Mouse (Mus musculus): Measurements from ENCODE around the gene Irs3.

Irs3 gene

DNA sequence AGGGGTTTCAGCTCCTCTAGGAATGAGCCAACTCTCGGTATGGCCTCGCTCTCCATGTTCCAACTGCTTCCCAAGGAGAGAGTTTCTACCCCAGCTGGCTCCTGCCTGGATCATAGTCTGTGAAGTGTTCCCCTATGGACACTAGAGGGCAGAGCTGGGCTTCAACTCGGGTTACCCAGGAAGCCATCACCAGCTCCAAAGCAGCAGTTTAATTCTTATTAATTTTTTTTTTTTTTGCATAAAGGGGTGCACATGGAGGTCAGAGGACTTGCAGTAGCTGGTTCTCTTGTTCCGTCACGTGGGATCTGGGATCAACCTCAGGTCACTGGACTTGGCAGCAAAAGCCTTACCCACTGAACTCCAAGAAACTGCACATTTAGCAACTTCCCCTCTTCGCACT lies 11.5 kb upstream of the Irs3 start:
- peak; percentile 82 for DNase-seq (ENCODE audit: low read depth)

GRCm38 (mm10) chr5:137654746-137655145 lies 9.2 kb upstream of the Irs3 start:
- peak; percentile 73 for DNase-seq (ENCODE audit: low read depth)

- no peak for DNase-seq (ENCODE audit: low read depth)
Observed at GRCm38 (mm10) chr5:137653366-137653765, 7.9 kb upstream of the Irs3 start.

DNA sequence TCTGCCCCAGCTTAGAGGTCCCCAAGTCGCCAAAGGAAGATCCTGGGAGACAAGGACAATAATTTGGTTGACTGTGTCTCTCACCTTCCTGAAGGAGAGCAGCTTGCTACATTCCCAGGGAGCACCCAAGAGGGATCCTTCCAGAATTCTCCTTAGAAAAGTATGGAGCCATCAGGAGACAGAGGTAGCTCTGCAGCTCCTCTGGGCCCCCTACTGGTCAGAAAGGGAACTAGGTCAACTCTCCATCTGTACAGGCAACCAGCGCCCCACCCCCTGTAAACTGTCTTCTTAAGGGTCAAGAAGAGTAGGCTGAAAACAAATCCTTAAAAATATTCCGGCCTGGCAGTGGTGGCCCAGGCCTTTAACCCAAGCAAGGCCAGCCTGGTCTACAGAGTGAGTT lies 7.0 kb upstream of the Irs3 start:
- DNase-seq (ENCODE audit: low read depth): peak; percentile 79

DNA sequence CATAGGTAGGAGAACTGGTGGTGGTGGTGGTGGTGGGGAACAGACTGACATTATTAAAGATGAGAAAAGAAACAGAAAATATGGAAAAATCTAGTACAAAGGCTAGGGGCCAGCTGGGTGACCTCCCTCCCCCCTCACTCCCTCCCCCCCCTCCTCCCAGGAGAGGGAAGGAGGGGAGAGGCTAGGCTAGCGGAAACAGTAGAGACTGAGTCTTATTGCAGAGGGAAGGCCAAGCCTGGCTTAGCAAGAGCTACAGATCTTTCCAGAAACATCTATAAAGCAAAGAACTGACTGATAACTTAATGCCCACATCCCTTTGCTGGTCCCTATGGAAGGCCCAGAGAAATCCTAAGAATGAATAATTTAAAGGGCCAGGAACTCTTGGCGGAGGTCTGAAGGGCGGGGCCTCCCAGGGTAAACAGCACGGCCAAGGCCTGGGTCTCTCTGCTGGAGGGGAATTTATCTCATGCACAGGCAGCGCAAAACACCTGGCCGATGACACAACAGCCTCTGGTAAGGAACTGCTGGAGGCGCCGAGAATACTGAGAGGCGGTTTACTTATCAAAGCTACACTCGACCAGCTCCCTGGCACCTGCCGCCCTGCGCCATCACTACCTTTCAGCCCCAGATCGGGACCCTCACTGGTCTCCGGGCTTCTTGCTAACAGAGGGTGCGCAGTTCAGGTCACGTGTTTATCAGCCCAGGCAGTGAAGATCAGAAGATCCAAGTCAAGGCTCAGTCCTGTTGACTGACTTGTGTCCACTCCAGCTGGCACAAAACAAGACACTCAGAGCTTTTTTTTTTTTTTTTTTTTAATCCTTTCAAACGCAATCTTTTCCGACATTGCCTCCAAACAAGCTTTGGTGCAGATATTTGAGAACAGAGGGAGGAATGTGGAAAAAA lies 4.4 kb upstream of the Irs3 start:
- DNase-seq (ENCODE audit: low read depth): no peak

DNA sequence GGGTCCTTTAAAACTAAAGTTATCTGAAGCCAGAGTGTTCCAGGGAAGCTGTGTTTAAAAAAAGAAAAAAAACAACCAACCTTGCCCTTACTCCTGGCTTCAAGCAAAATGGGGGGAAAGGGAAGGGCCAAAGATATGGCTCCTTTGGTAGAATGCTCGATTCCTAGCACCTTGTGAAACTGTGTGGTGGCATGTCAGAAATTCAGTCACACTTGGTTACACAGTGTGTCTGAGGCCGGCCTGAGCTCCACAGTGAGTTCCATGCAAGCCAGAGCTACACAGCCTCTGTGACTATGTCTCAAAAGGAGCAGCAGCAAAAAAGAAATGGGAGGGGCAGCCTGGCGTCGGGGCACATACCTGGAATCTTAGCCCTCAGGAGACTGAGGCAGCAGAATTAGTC lies 3.7 kb upstream of the Irs3 start:
- DNase-seq (ENCODE audit: low read depth): no peak

DNA sequence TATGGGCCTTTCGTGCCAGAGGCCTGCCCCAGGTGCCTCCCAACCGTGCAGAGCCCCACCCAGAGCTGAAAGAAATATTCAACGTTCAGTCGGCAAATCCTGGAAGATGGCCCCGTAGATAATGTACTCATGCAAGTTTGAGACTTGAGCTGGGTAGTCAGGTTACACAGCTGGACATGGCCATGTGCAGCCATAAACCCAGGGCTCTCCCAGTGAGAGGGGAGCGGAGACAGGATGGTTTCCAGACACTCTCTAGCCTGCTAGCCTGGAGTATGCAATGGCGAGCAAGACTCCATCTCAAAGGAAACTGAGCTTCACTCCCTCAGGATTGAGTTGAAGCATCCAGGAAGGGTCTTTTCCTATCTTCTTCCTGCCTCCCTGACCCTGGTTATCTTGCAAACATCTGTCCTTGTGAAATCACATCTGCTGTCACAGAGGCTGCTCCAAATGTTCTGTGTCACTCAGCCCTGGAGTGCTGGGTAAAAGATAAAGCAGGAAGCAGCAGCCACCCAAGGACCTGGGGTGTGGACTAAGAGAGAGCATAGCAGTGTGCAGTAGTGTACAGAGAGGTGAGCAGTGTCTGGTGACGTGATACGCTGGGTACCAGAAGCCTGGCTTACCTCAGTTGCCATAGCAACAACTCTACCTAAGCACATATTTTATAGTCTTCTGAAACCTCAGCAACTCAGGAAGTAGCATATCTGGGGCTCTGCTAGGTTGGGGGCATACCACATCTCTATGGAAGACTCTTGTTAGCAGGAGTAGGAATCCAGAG lies 2.5 kb upstream of the Irs3 start:
- DNase-seq (ENCODE audit: low read depth): peak; percentile 75

DNA sequence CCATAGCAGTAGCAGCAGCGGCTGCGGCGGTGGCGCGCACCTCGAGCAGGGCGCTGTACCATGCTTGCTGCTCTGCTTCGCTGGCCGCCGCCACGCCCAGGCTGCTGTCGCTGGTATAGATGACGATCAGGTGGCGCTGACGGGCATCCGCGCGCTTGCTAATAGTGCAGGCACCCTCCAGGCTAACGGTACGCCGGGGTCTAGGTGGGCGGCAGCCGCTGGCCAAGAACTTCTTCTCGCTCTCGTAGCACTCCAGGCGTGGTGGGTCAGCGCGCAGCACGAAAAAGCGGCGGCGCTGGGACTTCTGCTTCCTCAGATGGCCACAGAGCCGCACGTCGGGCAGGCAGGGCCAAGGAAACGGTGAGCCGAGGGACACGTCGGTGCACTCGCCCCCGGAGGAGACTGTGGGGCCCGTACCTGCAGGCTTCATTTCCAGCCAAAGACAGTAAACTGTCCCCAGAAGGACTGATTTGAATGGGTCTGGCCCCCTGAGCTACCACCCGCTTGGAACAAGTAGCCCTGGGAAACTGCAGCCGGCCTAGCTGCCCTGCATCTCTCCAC lies 343 bp downstream of the Irs3 start:
- DNase-seq (ENCODE audit: low read depth): peak; percentile 65

DNA sequence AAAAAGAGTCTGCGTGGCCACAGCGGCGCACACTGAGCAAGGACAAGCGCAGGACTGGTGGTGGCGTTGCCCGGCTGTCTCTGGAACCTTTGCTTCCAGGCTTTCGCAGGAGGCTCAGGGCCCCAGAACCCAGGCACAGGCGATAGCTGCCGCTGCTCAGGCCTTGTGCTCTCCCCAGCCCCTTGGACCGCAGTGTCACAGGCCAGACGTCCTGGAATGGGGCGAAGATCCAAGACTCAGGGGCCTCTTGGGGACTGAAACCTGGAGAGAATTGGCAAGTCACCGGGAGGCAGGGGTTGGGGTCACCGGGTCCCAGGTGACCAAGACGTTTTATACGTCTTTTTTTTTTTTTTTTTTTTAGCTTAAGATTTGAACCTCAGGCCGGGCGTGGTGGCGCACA lies 1.0 kb downstream of the Irs3 start:
- DNase-seq (ENCODE audit: low read depth): no peak

GRCm38 (mm10) chr5:137642886-137643285 lies 2.6 kb downstream of the Irs3 start:
- no peak for DNase-seq (ENCODE audit: low read depth)

DNA sequence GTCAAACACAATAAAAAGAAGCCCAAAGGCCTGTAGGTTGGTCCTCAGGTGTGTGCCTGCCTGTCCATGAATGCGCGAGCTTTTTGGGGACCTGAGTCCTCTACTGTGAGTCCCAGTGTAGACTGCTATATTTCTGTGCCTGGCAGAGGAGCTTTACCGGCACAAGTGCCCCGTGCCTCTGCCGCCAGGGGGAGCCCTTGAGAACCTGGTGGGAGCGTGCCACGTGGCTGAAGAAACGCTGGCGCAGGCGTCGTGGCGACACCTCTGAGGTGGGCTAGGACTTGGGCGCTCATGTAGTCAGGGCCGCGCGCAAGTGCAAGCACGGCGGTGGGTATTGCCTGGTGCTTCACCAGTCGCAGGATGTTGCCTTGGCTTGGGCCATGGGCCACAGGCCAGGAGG lies 4.5 kb downstream of the Irs3 start, which contains the start of gene Sap25:
Sap25 (plus strand) TSS at position 281 of the 400 bp plus-strand sequence.
- DNase-seq (ENCODE audit: low read depth): peak; percentile 55

- no peak for DNase-seq (ENCODE audit: low read depth)
Observed at GRCm38 (mm10) chr5:137639472-137639871, 6.0 kb downstream of the Irs3 start.

GRCm38 (mm10) chr5:137633397-137634084 lies 12.0 kb downstream of the Irs3 start:
- no peak for DNase-seq (ENCODE audit: low read depth)

DNA sequence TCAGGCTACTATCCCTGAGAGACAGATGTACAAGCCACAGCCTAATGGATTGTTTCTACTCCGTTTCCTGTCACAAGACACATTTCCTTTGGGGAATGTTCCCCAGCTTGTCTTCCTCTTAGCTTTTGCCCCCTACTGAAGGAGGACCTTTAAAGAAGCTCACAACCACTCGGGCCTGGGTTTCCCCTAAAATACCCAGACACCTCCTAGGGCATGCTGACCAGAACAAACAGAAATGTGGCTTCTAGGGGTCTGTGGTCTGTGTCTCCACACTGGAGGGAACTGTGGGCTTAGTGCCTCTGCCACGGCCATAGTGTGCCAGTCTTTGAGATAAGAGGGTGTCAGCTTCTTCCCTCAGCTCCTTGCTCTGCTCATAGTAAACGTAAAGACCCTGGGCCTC lies 13.9 kb downstream of the Irs3 start:
- DNase-seq (ENCODE audit: low read depth): peak; percentile 62

DNA sequence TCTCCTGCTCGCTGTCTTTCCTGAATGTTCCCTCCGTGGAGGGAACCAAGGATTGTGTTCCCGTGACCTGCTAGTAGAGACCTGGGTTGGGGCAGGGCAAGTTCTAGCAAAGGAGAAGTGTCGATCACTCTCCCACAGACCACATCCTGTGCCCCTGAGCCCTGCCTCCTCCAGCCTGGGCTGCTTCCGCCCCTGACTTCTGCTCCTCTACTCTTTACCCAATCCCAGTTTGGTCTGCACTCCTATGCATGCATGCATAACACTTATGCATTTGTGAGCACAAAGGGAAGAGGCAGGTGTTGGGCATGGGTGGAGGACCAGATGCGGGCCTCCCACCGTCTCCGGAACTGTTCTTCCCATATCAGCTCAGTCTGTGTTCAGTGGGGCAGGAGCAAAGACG lies 14.3 kb downstream of the Irs3 start:
- peak; percentile 89 for DNase-seq (ENCODE audit: low read depth)

DNA sequence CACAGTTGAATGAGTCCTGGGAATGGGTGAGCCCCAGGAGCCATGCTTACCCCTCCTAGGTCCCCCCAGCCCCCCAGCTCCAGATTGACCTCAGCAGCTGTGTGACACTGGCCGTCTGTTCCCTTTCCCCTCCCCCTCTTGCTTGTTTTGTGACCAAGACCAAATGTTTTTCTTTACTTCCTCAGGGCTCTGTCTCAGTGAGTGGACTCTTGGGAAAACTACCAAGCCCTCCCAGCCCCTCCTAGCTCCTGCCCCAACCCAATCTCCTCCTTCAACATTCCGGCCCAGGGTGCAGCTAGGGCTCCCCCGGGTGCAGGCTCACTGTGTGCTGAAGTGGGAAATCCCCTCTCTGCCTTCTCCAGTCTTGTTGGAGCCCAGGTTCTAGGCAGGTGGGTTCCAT lies 14.9 kb downstream of the Irs3 start:
- DNase-seq (ENCODE audit: low read depth): no peak

DNA sequence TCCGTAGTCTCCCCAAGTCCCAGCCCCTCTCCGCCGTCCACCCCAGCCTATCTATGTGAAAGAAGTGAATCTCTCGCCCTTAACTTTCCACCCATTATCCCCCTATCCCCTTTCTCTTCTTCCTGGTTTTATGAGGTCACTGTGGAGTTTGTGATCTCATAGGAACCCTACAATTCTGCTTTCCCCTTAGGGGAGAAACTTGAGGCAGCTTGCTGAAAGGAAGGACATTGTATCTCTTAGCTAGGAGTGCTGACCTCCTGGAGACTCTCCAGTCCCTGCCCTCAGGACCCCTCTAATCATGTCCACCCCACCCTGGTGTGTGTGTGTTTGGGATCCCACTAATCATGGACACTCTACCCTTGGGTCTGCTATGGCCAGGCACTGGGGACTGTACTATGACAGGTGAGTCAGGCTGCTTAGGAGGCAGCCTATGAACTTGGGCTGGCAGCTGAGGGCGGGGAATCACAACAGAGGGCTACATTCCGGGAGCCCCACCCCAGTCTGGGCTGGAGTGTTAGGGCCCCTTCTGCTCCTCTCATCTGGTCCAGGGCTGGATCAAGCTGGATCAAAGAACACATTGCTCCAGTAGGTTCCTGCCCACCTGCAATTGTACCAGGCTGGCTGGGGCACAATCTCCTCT lies 15.5 kb downstream of the Irs3 start:
- DNase-seq (ENCODE audit: low read depth): peak; percentile 60

DNA sequence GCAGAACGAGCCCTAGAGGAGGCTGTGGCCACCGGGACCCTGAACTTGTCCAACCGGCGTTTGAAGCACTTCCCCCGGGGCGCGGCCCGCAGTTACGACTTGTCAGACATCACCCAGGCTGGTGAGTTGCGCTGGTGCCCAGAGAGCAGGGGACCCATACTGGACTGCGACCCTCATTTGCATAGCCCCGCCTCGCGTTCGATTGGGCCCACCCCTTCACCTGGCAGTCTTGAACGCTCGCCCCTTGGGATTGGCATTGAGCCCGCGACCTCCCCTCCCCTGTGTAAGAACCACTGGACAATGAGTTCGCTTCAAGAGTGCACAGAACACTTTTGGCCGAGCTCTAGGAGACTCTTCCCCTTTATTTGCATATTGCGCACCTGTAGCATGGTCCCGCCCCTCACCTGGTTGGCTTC lies 16.2 kb downstream of the Irs3 start:
- DNase-seq (ENCODE audit: low read depth): peak; percentile 80

- peak; percentile 100 for DNase-seq (ENCODE audit: low read depth)
Observed at GRCm38 (mm10) chr5:137628498-137629305, 16.8 kb downstream of the Irs3 start, which contains the start of the genes Fbxo24, Lrch4 and Gm20605. Gene Fbxo24, minus strand, starts transcription at chr5:137629002. Gene Lrch4, plus strand, starts transcription at chr5:137629121. Gene Gm20605, plus strand, starts transcription at chr5:137629175.

- DNase-seq (ENCODE audit: low read depth): no peak
Observed at GRCm38 (mm10) chr5:137627991-137628390, 17.5 kb downstream of the Irs3 start.

Data from induced T-regulatory cell, adult 2 months (primary cell).